Mouse (Mus musculus): ENCODE measurements at regions not wholly inside any gene's neighbourhood (a gene's known extent, or its start where the extent isn't known, plus 50 kb on each side); places are given as distances from the start of the nearest gene placed in this dataset.

GRCm38 (mm10) chr3:52929827-52930605 is 87.0 kb downstream of the Cog6 start:
- TF ChIP-seq CTCF (conservative IDR thresholded peaks at IDR 0.05; ENCODE audit: insufficient read depth, insufficient read length, low read depth, low read length) (no peak), POLR2A (IDR thresholded peaks at IDR 0.05; ENCODE audit: low read depth, low read length) (no peak)
- no peaks in the 10 kb centered on the region for H3K36me3 ChIP-seq (ENCODE audit: control insufficient read depth, insufficient read depth, low read length)
- no peak overlapping the region for H3K4me3 ChIP-seq (ENCODE audit: insufficient read depth, low read depth, low read length)
- H3K27ac ChIP-seq (ENCODE audit: insufficient read depth, low read depth, low read length) = no peak overlapping the region
- H3K4me1 ChIP-seq (ENCODE audit: control insufficient read depth, insufficient read depth, low read length) = no peaks in the 10 kb centered on the region
- WGBS = 57% methylated on average over 13 of the region's 13 CpGs
- no peak for DNase-seq
- no peaks in the 10 kb centered on the region for H3K27me3 ChIP-seq (replicated peaks; ENCODE audit: control insufficient read depth, insufficient read depth, low read length)

DNA sequence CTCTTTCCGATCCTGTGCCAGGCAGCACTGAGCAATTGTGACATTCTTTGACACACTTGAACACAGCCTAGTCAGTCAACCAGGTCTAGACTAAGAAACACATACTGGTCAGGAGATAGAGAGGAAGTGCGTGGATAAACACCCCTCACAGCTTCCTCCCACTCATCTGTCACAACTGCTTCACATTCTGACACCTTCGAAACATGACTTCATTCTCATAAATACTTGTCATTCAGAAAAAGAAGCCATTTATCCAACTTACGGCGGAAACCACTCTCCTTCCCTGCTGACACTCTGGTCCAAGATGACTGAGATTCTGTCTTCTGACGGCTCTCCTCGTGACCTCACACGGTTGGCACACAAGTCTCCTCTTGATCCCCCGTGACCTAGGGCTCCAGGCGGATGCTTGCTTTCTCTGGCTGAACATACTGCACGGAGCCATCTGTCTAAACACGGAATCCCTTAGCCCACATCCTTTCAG is 89.6 kb downstream of the Cog6 start:
- WGBS = 69% methylated on average over 12 of the region's 12 CpGs
- Histone ChIP-seq H3K27me3 (replicated peaks; ENCODE audit: control insufficient read depth, insufficient read depth, low read length) (no peaks in the 10 kb centered on the region), H3K36me3 (ENCODE audit: control insufficient read depth, insufficient read depth, low read length) (no peaks in the 10 kb centered on the region), H3K27ac (ENCODE audit: insufficient read depth, low read depth, low read length) (no peak overlapping the region), H3K4me3 (ENCODE audit: insufficient read depth, low read depth, low read length) (no peak overlapping the region), H3K4me1 (ENCODE audit: control insufficient read depth, insufficient read depth, low read length) (no peaks in the 10 kb centered on the region)
- TF ChIP-seq CTCF (conservative IDR thresholded peaks at IDR 0.05; ENCODE audit: insufficient read depth, insufficient read length, low read depth, low read length) = no peak
- TF ChIP-seq POLR2A (IDR thresholded peaks at IDR 0.05; ENCODE audit: low read depth, low read length) = no peak
- no peak for DNase-seq

- peak; percentile 37 for DNase-seq
- H3K27ac ChIP-seq (ENCODE audit: insufficient read depth, low read depth, low read length) = no peak overlapping the region
- no peaks in the 10 kb centered on the region for H3K36me3 ChIP-seq (ENCODE audit: control insufficient read depth, insufficient read depth, low read length)
- TF ChIP-seq CTCF (conservative IDR thresholded peaks at IDR 0.05; ENCODE audit: insufficient read depth, insufficient read length, low read depth, low read length) = no peak
- H3K4me1 ChIP-seq (ENCODE audit: control insufficient read depth, insufficient read depth, low read length) = no peaks in the 10 kb centered on the region
- whole genome bisulfite sequencing = 90% methylated on average over 3 of the region's 3 CpGs
- no peak overlapping the region for H3K4me3 ChIP-seq (ENCODE audit: insufficient read depth, low read depth, low read length)
- no peaks in the 10 kb centered on the region for H3K27me3 ChIP-seq (replicated peaks; ENCODE audit: control insufficient read depth, insufficient read depth, low read length)
These were observed 90.5 kb downstream of the Cog6 start for GRCm38 (mm10) chr3:52926549-52926948.

GRCm38 (mm10) chr3:52925223-52925622 is 91.8 kb downstream of the Cog6 start:
- Histone ChIP-seq H3K4me3 (ENCODE audit: insufficient read depth, low read depth, low read length) (no peak overlapping the region), H3K27ac (ENCODE audit: insufficient read depth, low read depth, low read length) (no peak overlapping the region), H3K36me3 (ENCODE audit: control insufficient read depth, insufficient read depth, low read length) (no peaks in the 10 kb centered on the region), H3K27me3 (replicated peaks; ENCODE audit: control insufficient read depth, insufficient read depth, low read length) (no peaks in the 10 kb centered on the region), H3K4me1 (ENCODE audit: control insufficient read depth, insufficient read depth, low read length) (no peaks in the 10 kb centered on the region)
- TF ChIP-seq POLR2A (IDR thresholded peaks at IDR 0.05; ENCODE audit: low read depth, low read length) = no peak
- TF ChIP-seq CTCF (conservative IDR thresholded peaks at IDR 0.05; ENCODE audit: insufficient read depth, insufficient read length, low read depth, low read length) = peak; percentile 57
- peak; percentile 30 for DNase-seq
- 68% methylated on average over 3 of the region's 3 CpGs for WGBS

DNA sequence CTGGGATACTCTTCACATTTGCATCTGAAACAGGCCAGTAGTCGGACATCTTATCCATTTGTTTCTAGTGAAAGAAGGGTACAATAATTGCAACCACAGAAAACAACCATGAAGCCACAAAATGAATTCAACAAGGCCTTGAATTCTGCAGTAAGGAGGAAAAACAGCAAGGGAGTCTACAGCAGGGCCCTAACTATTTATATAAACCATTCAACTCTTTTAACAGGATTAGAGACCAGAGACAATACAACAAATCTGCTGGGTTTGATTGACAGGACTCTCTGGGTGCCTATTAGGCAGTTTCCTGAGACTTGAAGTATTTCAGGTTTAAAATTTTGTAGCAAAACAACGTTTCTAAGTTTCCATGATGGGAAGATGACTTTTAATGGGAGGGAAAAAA is 92.4 kb downstream of the Cog6 start:
- Histone ChIP-seq H3K27ac (ENCODE audit: insufficient read depth, low read depth, low read length) (no peak overlapping the region), H3K27me3 (replicated peaks; ENCODE audit: control insufficient read depth, insufficient read depth, low read length) (no peaks in the 10 kb centered on the region), H3K4me3 (ENCODE audit: insufficient read depth, low read depth, low read length) (no peak overlapping the region), H3K36me3 (ENCODE audit: control insufficient read depth, insufficient read depth, low read length) (no peaks in the 10 kb centered on the region), H3K4me1 (ENCODE audit: control insufficient read depth, insufficient read depth, low read length) (no peaks in the 10 kb centered on the region)
- 85% methylated on average over 2 of the region's 2 CpGs for WGBS
- TF ChIP-seq CTCF (conservative IDR thresholded peaks at IDR 0.05; ENCODE audit: insufficient read depth, insufficient read length, low read depth, low read length) (no peak), POLR2A (IDR thresholded peaks at IDR 0.05; ENCODE audit: low read depth, low read length) (no peak)
- no peak for DNase-seq

- no peaks in the 10 kb centered on the region for H3K4me1 ChIP-seq (ENCODE audit: control insufficient read depth, insufficient read depth, low read length)
- H3K36me3 ChIP-seq (ENCODE audit: control insufficient read depth, insufficient read depth, low read length) = no peaks in the 10 kb centered on the region
- no peak for DNase-seq
- H3K4me3 ChIP-seq (ENCODE audit: insufficient read depth, low read depth, low read length) = no peak overlapping the region
- H3K27me3 ChIP-seq (replicated peaks; ENCODE audit: control insufficient read depth, insufficient read depth, low read length) = no peaks in the 10 kb centered on the region
- WGBS = 94% methylated on average over 4 of the region's 4 CpGs
- TF ChIP-seq CTCF (conservative IDR thresholded peaks at IDR 0.05; ENCODE audit: insufficient read depth, insufficient read length, low read depth, low read length) (no peak), POLR2A (IDR thresholded peaks at IDR 0.05; ENCODE audit: low read depth, low read length) (no peak)
- no peak overlapping the region for H3K27ac ChIP-seq (ENCODE audit: insufficient read depth, low read depth, low read length)
These were observed 93.0 kb downstream of the Cog6 start for GRCm38 (mm10) chr3:52923824-52924559.

DNA sequence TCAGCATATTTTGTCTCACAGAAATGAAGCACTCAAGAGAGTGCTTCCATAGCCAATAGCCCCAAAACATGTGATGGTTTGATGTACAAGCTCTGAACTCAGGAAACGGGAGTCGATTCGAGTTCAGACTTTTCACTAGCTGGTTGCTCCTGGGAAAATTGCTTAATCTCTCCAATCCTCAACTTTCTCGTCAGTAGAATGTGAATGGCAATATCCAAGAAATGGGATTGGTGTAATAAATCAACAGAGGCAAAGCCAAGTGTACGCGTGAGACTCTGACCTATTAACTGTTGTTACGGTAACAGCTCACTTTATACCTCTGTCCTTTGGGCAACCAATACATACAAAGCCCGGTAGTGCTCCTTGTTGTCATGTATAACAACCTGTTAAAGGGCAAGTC is 94.6 kb downstream of the Cog6 start:
- TF ChIP-seq POLR2A (IDR thresholded peaks at IDR 0.05; ENCODE audit: low read depth, low read length) (no peak), CTCF (conservative IDR thresholded peaks at IDR 0.05; ENCODE audit: insufficient read depth, insufficient read length, low read depth, low read length) (no peak)
- no peaks in the 10 kb centered on the region for H3K36me3 ChIP-seq (ENCODE audit: control insufficient read depth, insufficient read depth, low read length)
- no peaks in the 10 kb centered on the region for H3K27me3 ChIP-seq (replicated peaks; ENCODE audit: control insufficient read depth, insufficient read depth, low read length)
- no peaks in the 10 kb centered on the region for H3K4me1 ChIP-seq (ENCODE audit: control insufficient read depth, insufficient read depth, low read length)
- no peak overlapping the region for H3K27ac ChIP-seq (ENCODE audit: insufficient read depth, low read depth, low read length)
- no peak overlapping the region for H3K4me3 ChIP-seq (ENCODE audit: insufficient read depth, low read depth, low read length)
- DNase-seq = no peak
- WGBS = 60% methylated on average over 8 of the region's 8 CpGs

Measured in kidney, adult 2 months (tissue).